Mouse (Mus musculus) heart, postnatal 14 days (tissue): ENCODE data around the gene Ovch2. TPM values are rescaled to one million over a fixed set of nuclear protein-coding genes. Genes with fewer than 3 reads are reported as not detected.

Experiments used
- DNase-seq, 2 experiments: peaks; one replicate each; pipeline ENCODE4 v3.0.0; 2021 to 2022
- intact Hi-C: fragments of 180-260 bp; cut with DNase I; formaldehyde crosslinking; loops from one replicate; pipeline ENCODE4 v1.15.1; 2025
- total RNA-seq, 2 experiments: library from RNA; stranded (reverse); gene quantifications; 2 replicates each; pipeline ENCODE4 v1.2.3; 2021

The Ovch2 gene
- total RNA-seq, 2 experiments from 2014 or later, result not detected

DNA sequence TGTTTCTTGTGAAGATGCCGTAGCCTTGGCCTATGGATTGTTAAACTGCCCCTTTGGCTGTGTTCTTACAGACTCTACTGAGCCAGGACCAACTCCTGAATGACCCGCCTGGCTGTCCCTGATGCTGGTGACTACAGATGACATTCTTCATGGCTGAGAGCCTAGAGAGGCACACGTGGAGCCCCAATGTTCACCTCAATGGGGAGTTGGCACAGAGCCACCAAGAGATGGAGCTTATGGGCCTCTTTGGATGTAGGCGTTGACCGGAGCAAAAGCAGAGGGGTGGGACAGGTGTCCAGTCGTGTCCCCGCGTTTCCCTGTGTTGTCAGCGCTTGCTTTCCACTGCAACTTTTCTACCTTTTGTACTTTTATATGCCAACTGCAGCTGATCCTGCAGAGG is 53.5 kb downstream of the Ovch2 start:
- intact Hi-C loops, result no loop called here
- DNase-seq, result no peak

DNA sequence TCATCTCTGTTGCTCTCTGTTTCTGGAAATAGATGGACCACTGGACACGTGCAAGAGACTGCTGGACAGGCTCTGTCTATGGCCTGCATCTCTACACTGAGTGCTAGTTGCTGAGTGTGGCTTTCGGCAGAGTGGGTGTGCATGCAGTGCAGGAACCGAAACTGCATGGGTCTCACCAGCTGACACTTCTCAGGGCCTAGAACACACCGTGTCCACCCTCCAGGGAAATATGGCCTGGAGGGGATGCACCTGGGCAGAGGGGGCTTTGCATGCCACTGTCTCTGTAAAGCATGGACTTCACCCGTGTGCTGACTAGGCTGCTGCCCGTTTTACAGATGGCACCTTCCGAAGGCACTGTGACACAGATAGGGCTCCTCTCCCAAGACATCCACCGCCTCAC is 55.0 kb downstream of the Ovch2 start:
- intact Hi-C loops, result no loop called here
- DNase-seq, result no peak

- no peak for DNase-seq
- intact Hi-C loops, result no loop called here
Observed at GRCm38 (mm10) chr7:107745111-107745510, 55.9 kb downstream of the Ovch2 start.

GRCm38 (mm10) chr7:107744454-107744853 is 56.6 kb downstream of the Ovch2 start:
- DNase-seq, result no peak
- intact Hi-C loops, result no loop called here

- intact Hi-C loops, result no loop called here
- no peak for DNase-seq
Observed at GRCm38 (mm10) chr7:107742963-107743465, 58.0 kb downstream of the Ovch2 start.

- intact Hi-C loops, result no loop called here
Observed at GRCm38 (mm10) chr7:107738726-107739125, 62.3 kb downstream of the Ovch2 start.

DNA sequence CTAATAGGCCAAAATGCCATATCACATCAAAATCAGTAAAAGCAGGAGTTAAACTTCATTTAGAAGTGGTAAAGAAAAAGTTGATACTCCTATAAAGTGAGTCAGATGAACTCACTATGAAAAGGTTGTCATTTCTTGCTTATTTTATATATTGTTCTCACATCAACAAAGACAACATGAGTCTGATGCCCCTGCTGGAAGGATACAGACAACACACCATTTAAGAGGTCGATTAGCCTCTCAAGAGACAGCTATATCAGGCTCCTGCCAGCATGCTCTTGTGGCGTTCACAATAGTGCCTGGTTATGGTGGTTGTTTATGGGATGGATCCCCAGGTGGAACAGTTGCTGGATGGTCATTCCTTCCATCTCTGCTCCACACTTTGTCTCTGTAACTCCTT is 67.8 kb downstream of the Ovch2 start:
- no peak for DNase-seq
- intact Hi-C loops, result no loop called here

More at GRCm38 (mm10) chr7:107738726-107739125, 62.3 kb downstream of the Ovch2 start:
- DNase-seq, result peak in 1 of 2 experiments; percentile 12

Other genes with a start within 250 kb of the Ovch2 start
- gene Olfml1, start 233.8 kb downstream of the Ovch2 start, total RNA-seq, result 1 to 10 TPM; 5.6 to 9.0 TPM
- gene Ppfibp2, start 206.0 kb downstream of the Ovch2 start, total RNA-seq, result 10 to 100 TPM; 15.9 to 17.0 TPM
- gene 5330417H12Rik, start 176.0 kb downstream of the Ovch2 start, total RNA-seq, result not detected
- gene Cyb5r2, start 43.2 kb downstream of the Ovch2 start, total RNA-seq, result not detected
- gene Olfr467, start 11.1 kb upstream of the Ovch2 start, total RNA-seq, result not detected
- not detected for gene Olfr469, start 24.3 kb upstream of the Ovch2 start, total RNA-seq
- not detected for gene Olfr470, start 46.3 kb upstream of the Ovch2 start, total RNA-seq
- not detected for gene Olfr472, start 96.7 kb upstream of the Ovch2 start, total RNA-seq
- gene Olfr473, start 129.2 kb upstream of the Ovch2 start, total RNA-seq, result not detected
- gene Olfr474, start 153.4 kb upstream of the Ovch2 start, total RNA-seq, result not detected
- not detected for gene Olfr476, start 163.6 kb upstream of the Ovch2 start, total RNA-seq
- gene Olfr477, start 185.5 kb upstream of the Ovch2 start, total RNA-seq, result not detected
- not detected for gene Olfr478, start 232.8 kb upstream of the Ovch2 start, total RNA-seq
- gene Olfr479, start 249.5 kb upstream of the Ovch2 start, total RNA-seq, result not detected